Mouse (Mus musculus) hematopoietic stem cell, adult 5-6 weeks (primary cell): ENCODE results near the gene Tcte1. TPM values are rescaled to one million over a fixed set of nuclear protein-coding genes. Genes with fewer than 3 reads are reported as not detected.

Experiments
- ATAC-seq, 2 experiments: fragments of 125-278 bp in 1 of 2; replicated peaks in 1 of 2; 2 replicates each; pipeline ENCODE4 v1.8.0; 2016 to 2017; ENCODE audit warnings: inconsistent platforms in 2 of 2, mild to moderate bottlenecking in 2 of 2, moderate number of reproducible peaks in 2 of 2, low read depth in 1 of 2, moderate TSS enrichment in 1 of 2; ENCODE audit not compliant: low FRiP score in 2 of 2, poor library complexity in 2 of 2, severe bottlenecking in 2 of 2, insufficient read depth in 1 of 2, low TSS enrichment in 1 of 2
- total RNA-seq: library from RNA; stranded (forward); fragments of 172-1452, 232-1000 nt; gene quantifications from 2 replicates; pipeline ENCODE4 v1.2.3, GENCODE M21; 2017

Gene Tcte1
- total RNA-seq, result not detected in 2 replicates

DNA sequence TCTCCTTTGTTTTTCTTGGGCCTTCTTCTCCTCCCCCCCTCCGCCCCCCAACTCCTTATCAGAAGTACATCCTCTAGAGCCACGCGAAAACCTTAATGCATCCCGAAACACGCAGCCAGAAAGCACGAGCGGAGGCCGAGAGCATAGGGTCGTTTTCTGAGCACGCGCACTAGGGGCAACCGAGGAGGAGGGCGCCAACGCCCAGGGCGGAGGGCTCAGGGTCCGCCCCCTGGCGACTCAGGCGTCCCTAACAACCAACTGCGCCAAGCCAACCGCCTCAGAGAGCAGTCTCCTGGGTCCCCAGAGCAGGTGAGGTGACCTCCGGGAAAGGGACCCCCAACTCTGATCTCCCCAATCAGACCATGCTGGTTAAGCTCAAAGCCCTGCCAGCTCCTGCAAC is at the start of gene Tcte1:
Gene Tcte1 (plus strand): TSS at position 172 of the 400 bp plus-strand sequence.
- peak in 1 of 2 experiments; percentile 31; a peak in 1 of 4 replicates for ATAC-seq

DNA sequence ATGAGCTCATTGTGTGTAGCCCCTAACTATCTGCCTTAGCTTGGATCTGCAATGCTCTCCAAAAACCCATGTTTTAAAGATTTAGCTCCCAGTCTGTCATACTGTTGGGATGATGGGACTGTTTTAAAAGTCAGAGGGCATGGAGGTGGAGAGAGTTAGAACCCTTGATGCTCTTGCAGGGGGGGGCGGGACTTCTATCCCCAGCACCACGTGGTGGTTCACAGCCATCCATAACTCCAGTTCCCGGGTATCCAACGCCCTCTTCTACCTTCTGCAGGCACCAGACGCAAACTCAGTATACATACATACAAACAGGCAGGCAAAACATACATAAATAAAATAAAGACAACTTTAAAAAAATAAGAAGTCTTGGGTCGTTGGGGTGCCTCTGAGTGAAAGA is 49.6 kb upstream of the Tcte1 start:
- ATAC-seq, result no peak

DNA sequence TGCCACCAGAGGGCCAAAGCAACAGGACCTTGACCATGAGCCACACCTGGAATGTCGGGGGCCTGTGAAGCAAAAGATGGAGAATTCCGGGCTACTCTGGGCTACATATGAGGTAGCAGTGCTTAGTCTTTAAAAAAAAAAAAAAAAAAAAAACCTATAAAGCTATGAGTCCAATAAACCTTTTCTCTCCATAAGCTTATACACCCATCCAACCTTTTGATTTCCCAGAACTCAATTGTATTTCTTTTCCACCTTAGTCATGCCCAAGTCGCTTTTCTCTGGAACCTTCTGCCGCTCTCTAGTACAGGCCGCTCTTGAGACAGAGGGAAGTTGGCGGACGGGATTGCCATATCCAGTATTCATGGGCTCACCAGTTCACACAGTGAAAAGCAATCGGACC is 49.1 kb upstream of the Tcte1 start:
- no peak for ATAC-seq

DNA sequence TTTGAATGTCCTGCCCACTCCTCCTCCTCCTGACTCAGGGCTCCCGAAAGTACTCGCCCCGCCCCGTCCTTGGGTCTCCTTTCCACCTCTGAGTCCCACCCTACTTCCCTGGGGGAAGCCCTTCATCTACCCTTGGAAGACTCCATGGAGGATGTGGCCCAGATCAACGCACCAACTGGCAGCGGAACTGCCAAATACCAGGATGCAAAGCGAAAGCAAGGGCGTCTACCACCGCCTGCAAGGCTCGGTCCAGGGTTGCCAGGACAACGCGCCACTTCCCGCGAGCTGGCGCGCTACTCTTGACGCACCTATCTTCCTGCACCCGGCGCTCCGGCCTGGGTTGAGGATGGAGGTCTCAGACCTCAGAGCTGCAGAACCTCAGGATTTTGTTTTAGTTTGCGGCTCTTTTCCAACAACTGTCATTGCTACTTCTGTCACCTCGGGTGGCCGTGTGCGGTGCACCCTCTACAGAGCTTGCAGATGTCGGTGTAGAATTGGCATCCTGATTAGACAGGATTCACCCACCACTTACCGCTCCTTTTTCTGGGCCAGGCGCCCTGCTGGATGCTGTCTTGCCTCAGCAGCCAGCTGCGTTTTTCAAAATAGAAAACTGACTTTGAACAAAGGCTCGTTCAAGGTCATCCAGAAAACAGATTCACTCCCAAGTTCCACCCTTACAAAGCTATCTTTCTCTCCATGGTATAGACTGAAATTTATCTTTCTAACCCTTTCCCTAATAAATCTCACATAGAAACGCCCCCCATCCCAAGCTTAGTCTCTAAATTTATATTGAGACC is 48.4 kb upstream of the Tcte1 start, which contains the start of gene Spats1:
Gene Spats1 (minus strand): TSS at position 747 of the 797 bp plus-strand sequence.
- peak; percentile 77 to 82 for ATAC-seq

DNA sequence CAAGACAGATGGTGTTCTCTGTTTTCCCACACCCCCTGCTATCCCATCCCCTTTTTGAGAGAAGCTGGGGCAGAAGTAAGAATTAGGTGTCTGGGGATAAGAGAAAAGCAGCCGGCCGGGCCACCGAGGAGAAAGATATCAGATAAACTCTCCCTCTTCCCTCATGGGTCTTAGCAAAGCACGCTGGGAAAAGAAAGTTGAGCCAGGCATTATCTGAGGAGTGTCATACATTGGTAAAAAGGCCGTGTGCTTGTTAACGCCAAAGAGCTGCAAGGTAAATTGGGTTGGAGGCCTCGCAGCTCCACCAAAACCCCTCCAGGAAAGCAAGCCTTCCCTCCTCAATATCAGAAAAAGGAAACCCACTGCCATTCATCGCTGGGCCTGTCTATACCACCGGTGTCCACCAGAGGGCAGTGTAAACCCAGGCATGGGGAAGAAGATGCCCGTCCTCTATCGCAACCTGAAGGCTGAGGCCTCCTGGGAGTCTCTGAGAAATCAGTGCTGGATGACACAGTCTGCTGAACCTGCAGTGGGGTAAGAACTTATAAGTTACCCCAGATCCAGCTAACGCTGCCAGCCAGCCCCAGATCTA is 44.9 kb upstream of the Tcte1 start:
- ATAC-seq, result peak; percentile 50 to 75; a peak in 3 of 4 replicates

DNA sequence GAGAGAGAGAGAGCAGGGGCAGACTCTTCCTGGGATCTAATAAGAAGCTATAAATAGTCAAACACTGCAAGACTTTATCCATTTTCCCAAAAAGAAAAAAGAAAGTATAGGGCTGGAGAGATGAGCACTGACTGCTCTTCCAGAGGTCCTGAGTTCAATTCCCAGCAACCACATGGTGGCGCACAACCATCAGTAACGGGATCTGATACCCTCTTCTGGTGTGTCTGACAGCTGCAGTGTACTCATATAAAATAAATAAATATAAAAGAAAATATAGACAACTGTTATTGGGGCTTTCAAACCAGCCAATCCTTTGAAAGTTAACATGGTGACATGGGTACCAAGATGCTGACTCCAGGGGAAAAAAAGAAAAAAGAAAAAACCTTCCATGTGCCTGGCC is 42.8 kb upstream of the Tcte1 start:
- no peak for ATAC-seq

DNA sequence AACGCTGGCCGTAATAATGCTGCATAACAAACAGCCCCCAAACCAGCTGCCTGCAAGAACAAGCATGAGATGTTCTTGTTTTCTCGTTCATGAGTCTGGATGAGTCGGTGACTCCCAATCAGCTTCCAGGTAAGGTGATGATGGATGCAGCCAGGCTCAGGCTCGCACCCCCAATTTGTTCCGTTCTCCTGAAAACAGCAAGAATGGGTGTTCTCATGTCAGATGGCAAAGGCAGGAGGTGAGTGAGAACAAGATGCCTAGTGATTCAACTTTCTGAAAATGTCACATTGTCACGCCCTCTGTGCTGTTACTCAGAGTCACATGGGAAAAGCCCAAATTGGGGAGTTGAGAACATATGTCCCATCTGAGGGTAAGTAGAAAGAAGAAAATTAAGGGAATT is 37.7 kb upstream of the Tcte1 start:
- ATAC-seq, result no peak

DNA sequence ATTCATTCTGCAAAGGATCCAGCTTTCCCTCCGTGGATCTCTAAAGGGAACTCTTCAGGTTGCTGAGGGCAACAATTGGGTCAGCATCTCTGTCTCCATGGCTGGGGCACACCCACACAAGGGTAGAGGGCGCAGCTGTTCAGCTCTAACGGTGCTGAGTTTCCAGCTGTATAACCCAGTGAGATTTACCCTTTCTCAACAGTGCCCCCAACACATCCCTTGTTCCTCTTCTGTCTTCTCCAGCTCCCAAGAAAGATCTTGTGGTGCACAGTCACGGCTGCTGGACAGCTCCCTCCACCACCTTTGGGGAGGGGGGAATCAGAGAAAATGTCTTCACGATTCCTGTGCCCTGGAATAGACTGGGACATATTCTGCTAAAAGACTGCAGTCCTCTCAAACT is 36.0 kb upstream of the Tcte1 start:
- ATAC-seq, result no peak

DNA sequence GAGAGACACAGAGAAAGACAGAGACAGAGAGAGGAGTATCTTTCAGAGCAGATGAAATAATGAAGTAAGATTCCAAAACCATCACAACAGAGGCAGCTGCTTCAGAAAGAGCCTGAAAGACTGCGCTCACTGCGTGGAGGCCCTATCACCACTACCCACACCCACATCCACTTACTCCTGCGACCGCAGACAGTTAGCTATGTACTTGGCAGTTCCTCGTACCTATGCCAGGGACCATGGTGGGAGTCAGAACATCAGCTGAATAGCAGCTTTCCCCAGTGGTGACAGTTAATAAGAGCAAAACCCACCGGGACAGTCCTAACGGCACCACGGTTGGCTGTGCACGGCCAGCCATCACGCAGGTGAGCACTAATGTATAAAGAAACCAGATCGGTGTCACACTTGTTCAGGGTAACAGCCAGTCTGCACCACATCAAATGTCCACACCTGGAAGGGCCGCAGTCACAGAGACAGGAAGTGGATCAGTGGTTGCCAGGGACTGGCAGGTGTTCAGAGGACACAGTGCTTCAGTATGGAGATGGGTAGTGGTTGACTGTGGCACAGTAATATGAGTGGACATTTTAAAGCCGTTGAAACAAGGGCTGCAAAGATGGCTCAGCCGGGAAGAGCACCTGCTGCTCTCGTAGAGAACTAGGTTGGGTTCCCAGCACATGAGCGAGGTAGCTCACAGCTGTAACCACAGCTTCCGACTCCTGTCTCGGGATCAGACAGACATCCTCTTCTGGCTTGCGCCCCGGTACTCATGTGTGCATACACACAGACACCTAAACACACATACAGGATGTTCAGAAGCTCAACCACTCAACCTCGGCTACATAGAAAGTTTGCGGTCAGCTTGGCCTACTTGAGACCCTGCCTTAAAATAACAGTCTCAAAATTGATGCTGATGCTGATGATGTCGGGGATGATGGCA is 34.6 kb upstream of the Tcte1 start:
- peak; percentile 29 to 32; a peak in 3 of 4 replicates for ATAC-seq

DNA sequence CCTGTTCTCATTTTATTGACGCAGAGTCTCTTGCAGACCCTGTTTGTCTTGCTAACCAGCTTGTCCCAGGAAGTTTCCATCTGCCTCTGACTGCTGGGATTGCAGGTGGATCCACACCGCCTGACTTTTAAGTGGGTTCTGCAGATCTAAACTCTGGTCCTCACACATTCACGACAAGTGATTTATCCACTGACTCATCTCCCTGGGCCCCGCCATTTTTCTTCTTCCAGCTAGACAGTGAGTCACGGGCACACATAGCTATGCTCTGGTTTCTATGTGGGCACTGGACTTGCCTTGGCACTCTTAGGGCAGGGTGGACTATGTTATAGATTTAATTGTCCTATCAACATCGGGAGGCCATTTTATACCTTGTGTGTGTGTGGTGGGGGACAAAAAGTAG is 33.5 kb upstream of the Tcte1 start:
- ATAC-seq, result no peak

DNA sequence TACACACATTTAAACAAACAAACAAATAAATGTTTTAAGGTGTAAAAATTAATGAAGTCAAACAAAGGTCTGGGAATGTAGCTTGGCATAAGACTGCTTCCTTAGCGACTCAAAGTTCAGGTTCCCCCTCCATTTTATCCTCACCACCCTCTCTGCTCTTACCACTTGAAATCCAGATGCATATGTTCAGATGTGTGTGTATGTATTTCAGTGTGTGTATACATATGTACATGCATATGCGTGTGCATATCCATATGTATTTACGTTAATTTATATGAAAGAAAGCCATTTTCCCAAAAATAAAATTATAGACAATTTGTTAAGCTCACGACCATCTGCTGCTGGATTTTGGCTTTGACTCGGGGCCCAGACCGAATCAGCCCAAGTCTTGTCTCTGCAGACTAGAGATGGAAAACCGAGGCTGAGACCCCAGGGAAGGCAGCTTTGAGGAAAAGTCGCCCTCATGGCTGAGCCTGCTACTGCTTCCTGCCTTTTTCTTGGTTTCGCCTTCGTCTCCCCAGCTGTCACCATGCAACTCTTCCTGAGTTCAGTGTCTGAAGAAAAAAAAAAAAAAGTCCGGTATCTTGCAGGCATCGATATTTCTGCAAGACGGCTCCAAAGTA is 32.6 kb upstream of the Tcte1 start:
- no peak for ATAC-seq

DNA sequence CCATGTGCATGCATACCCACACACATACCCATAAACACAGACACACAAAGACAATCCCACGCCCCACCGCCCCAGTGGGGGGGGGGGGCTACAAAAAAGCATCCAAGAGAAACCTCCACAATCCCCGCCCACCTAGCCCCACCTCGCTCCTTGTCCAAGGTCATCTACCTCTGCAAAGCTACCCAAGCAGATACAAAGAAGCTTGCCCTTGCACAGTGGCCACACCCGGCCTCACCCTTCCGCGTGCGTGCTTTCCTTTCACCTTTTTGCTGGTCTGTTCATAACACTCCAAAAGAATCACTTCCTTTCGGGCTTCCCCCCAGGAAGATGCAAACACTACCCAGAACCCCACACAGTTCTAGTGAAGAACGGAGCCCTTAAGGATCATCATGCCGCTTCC is 27.8 kb upstream of the Tcte1 start:
- no peak for ATAC-seq

DNA sequence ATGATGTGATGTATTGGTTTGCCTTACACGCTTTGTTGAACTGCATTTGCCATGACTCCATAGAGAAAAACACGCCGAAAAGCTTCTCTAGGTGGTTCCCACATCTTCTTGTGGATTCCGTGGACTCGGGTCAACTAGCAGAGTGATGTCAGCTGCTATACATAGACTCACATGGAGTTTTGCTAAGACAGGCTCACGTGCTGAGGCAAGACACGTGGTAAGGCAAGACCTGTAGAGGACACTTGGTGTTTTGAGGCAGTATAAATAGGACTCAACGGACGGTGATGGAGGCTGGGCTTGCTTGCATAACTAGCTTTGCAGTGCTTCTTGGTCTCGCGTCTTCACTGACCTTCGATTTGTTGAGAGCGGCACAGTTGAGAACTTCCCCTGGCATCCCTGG is 24.8 kb upstream of the Tcte1 start:
- ATAC-seq, result no peak

DNA sequence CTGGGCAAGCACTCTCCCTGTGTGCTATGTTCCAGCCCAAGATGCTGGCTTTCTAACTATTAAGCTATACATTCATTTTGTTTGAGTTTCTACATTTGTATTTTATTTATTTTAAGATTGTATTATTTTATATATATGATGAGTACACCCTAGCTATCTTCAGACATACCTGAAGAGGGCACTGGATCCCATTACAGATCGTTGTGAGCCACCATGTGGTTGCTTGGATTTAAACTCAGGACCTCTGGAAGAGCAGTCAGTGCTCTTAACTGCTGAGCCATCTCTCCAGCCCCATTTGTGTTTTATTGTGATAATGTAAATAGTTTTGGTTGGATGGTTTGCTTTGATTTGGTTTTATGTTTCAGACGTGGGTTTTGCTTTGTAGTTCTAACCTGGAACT is 23.7 kb upstream of the Tcte1 start:
- no peak for ATAC-seq

DNA sequence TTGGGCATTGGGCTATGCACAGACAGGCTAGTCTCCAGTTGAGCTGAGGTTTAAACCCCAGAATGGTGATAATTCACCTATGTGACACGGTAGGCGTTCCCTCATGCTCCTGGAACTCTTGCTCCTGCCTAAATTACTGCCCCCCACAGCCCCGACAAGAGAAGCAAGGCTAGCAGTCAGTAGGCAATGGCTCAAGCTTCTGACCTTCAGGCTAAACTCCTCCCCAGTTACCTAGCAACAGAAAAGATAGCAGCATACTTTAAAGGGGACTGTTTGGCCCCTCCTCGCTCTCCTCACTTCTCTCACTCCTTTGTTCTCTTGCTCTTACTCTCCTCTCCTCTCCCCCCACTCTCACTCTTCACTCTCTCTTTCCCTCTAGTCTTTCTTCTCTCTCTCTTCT is 22.3 kb upstream of the Tcte1 start:
- no peak for ATAC-seq

DNA sequence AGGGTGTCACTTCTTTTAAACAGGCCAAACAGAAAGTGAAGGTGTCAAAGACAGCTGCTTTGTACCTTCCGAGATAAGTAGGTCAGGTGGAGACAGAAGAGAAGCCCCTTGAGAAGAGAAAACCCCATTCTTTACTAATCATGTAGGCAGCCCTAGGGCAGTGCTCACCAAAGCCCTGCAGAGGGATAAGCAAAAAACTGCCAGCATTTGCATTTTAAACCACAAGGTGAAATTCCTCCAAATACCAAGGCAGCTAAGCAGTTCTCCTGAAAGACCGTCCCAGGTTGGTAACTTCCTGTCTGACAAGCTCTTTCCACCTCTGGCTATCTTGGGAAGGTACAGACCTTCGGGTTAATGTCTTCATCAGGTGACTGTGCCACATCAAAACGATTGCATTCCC is 20.9 kb upstream of the Tcte1 start:
- ATAC-seq, result no peak

DNA sequence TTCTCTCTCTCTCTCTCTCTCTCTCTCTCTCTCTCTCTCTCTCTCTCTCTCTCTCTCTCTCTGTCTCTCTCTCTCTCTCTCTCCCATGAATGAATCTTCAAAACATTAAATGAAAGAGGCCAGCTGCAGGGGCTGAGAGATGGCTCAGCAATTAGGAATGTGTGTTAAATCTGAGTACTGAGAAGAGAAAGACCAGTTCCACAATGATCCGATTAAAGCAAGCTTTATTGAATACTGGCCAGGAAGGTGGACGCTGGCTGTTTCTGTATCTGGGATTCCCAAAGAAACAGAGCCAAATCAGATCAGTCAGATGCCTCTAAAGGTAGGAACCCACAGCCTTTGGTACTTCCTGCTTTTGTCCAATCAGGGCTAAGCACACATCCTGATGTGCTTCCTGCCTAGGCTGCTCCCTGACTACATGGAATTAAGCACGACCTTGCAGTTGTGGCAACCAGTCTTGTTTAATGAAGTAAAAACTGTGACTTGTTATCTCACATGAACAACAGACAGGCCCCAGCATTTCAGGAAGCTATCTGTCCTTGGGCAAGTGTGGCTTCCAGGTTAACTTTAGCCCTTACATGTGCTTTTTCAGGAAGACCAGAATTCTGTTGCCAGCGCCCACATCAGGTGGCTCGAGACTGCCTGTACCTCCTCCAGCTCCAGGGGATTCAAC is 19.8 kb upstream of the Tcte1 start:
- ATAC-seq, result peak; percentile 68 to 76
